Mouse (Mus musculus): ENCODE results near the gene Ugt1a7c.
A peak's percentile ranks its signal among the peaks of the same experiment; 100 is the strongest.

The Ugt1a7c gene

GRCm38 (mm10) chr1:88137264-88137663, 42.4 kb downstream of the Ugt1a7c start:
- no peak for TF ChIP-seq GATA4 (IDR thresholded peaks at IDR 0.05; ENCODE audit: insufficient replicate concordance, low read length)

- no peak for TF ChIP-seq GATA4 (IDR thresholded peaks at IDR 0.05; ENCODE audit: insufficient replicate concordance, low read length)
Observed at GRCm38 (mm10) chr1:88138145-88138544, 43.3 kb downstream of the Ugt1a7c start.

- TF ChIP-seq GATA4 (IDR thresholded peaks at IDR 0.05; ENCODE audit: insufficient replicate concordance, low read length): no peak
Observed at GRCm38 (mm10) chr1:88158430-88158829, 63.6 kb downstream of the Ugt1a7c start.

GRCm38 (mm10) chr1:88165711-88166110, 70.8 kb downstream of the Ugt1a7c start, which contains the start of gene Ugt1a5:
Gene Ugt1a5 (plus strand): TSS chr1:88166012.
- no peak for TF ChIP-seq GATA4 (IDR thresholded peaks at IDR 0.05; ENCODE audit: insufficient replicate concordance, low read length)

GRCm38 (mm10) chr1:88172190-88172589, 77.3 kb downstream of the Ugt1a7c start:
- 0 out of 2 replicates have a peak, but pooled peaks have one; percentile 35 for TF ChIP-seq GATA4 (IDR thresholded peaks at IDR 0.05; ENCODE audit: insufficient replicate concordance, low read length)

GRCm38 (mm10) chr1:88179657-88180056, 84.8 kb downstream of the Ugt1a7c start:
- TF ChIP-seq GATA4 (IDR thresholded peaks at IDR 0.05; ENCODE audit: insufficient replicate concordance, low read length): peak; percentile 27; the same call in 1 of the 2 replicates

GRCm38 (mm10) chr1:88186325-88186935, 91.6 kb downstream of the Ugt1a7c start:
- TF ChIP-seq GATA4 (IDR thresholded peaks at IDR 0.05; ENCODE audit: insufficient replicate concordance, low read length): no peak

- no peak for TF ChIP-seq GATA4 (IDR thresholded peaks at IDR 0.05; ENCODE audit: insufficient replicate concordance, low read length)
Observed at GRCm38 (mm10) chr1:88192136-88192535, 97.3 kb downstream of the Ugt1a7c start.

GRCm38 (mm10) chr1:88195687-88196086, 100.8 kb downstream of the Ugt1a7c start:
- no peak for TF ChIP-seq GATA4 (IDR thresholded peaks at IDR 0.05; ENCODE audit: insufficient replicate concordance, low read length)

GRCm38 (mm10) chr1:88197443-88197842, 102.6 kb downstream of the Ugt1a7c start:
- TF ChIP-seq GATA4 (IDR thresholded peaks at IDR 0.05; ENCODE audit: insufficient replicate concordance, low read length): no peak

GRCm38 (mm10) chr1:88199996-88200395, 105.1 kb downstream of the Ugt1a7c start:
- TF ChIP-seq GATA4 (IDR thresholded peaks at IDR 0.05; ENCODE audit: insufficient replicate concordance, low read length): no peak

GRCm38 (mm10) chr1:88200456-88200855, 105.6 kb downstream of the Ugt1a7c start, which contains the start of gene Ugt1a2:
Gene Ugt1a2 (plus strand): TSS chr1:88200601.
- TF ChIP-seq GATA4 (IDR thresholded peaks at IDR 0.05; ENCODE audit: insufficient replicate concordance, low read length): no peak

GRCm38 (mm10) chr1:88205294-88205922, 110.5 kb downstream of the Ugt1a7c start, which contains the start of gene Dnajb3:
Gene Dnajb3 (minus strand): TSS chr1:88205782.
- TF ChIP-seq GATA4 (IDR thresholded peaks at IDR 0.05; ENCODE audit: insufficient replicate concordance, low read length): no peak

GRCm38 (mm10) chr1:88206843-88207479, 112.1 kb downstream of the Ugt1a7c start:
- TF ChIP-seq GATA4 (IDR thresholded peaks at IDR 0.05; ENCODE audit: insufficient replicate concordance, low read length): no peak

GRCm38 (mm10) chr1:88211812-88212211, 117.0 kb downstream of the Ugt1a7c start, which contains the start of gene Ugt1a1:
Gene Ugt1a1 (plus strand): TSS chr1:88211959.
- TF ChIP-seq GATA4 (IDR thresholded peaks at IDR 0.05; ENCODE audit: insufficient replicate concordance, low read length): no peak

Data from liver, adult (tissue).